8 mouse cellular contexts compared by ENCODE assay signal in the genomic region with DNA sequence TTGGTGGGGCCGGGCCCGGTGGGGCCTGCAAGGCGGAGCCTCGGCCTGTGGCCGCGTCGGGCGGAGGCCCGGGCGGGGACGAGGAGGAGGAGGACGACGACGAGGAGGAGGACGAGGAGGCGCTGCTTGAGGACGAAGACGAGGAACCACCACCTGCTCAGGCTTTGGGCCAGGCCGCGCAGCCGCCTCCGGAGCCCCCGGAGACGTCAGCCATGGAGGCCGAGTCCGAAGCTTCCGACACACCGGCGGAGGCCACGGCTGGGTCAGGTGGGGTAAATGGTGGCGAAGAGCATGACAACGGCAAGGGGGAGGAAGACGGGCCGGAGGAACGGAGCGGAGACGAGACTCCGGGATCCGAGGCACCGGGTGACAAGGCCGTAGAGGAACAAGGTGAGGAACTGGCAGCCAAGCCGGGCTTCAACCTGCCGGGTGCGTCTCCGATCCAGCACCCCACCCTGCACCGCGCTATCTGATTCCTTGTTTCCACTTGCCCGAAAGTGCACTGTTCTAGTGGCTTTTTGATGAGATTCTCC. TPM values are rescaled to one million over a fixed set of nuclear protein-coding genes. Genes with fewer than 3 reads are reported as not detected.
DNase-seq lines count a peak whose midpoint lies in the region; ATAC-seq and TF ChIP-seq lines count a peak whose summit lies in the region.

No protein-coding gene starts in this region.

- peak overlapping the region; percentile 88 for H3K4me2 ChIP-seq in forebrain, postnatal 0 days (ENCODE audit: low read depth)
- peak overlapping the region; percentile 87 for H3K4me2 ChIP-seq in liver, postnatal 0 days (ENCODE audit: low read depth, low read length)

- peak overlapping the region; percentile 93 for H3K4me3 ChIP-seq in layer of hippocampus, adult 2 months
- peak overlapping the region; percentile 100 for H3K4me3 ChIP-seq in embryonic facial prominence, embryonic 10.5 days
- peak overlapping the region; percentile 97 for H3K4me3 ChIP-seq in forebrain, postnatal 0 days (ENCODE audit: low read depth, low read length)
- H3K4me3 ChIP-seq in liver, postnatal 0 days (ENCODE audit: low read depth, low read length), result peak overlapping the region; percentile 98

- H3K4me1 ChIP-seq in embryonic facial prominence, embryonic 10.5 days, result peaks cover 46% of the 10 kb centered on the region
- H3K4me1 ChIP-seq in forebrain, postnatal 0 days (ENCODE audit: insufficient read depth), result peaks cover 32% of the 10 kb centered on the region
- H3K4me1 ChIP-seq in liver, postnatal 0 days (ENCODE audit: insufficient read depth), result peaks cover 22% of the 10 kb centered on the region

- DNase-seq in layer of hippocampus, adult 2 months (ENCODE audit: low spot score in 2 of 2), result peak in 1 of 2 experiments; percentile 53
- no peak for DNase-seq in layer of hippocampus, postnatal 25 days (ENCODE audit: extremely low spot score in 1 of 2, low spot score in 1 of 2)
- DNase-seq in embryonic facial prominence, embryonic 10.5 days (ENCODE audit: low spot score), result no peak
- DNase-seq in forebrain, postnatal 0 days, result no peak
- DNase-seq in liver, postnatal 0 days, result peak; percentile 67
- DNase-seq in ovary, adult 18-20 months (ENCODE audit: low spot score), result no peak
- DNase-seq in ovary, postnatal 10 days (ENCODE audit: low spot score), result no peak
- DNase-seq in frontal cortex, postnatal 25 days (ENCODE audit: low spot score in 2 of 2), result no peak

- H3K27ac ChIP-seq in layer of hippocampus, adult 2 months, result peak overlapping the region; percentile 99
- peak overlapping the region; percentile 97 for H3K27ac ChIP-seq in embryonic facial prominence, embryonic 10.5 days (replicated peaks)
- H3K27ac ChIP-seq in forebrain, postnatal 0 days (ENCODE audit: low read depth, low read length), result peak overlapping the region; percentile 100
- peak overlapping the region; percentile 99 for H3K27ac ChIP-seq in liver, postnatal 0 days (ENCODE audit: low read depth)

- no peaks in the 10 kb centered on the region for H3K27me3 ChIP-seq in embryonic facial prominence, embryonic 10.5 days (replicated peaks; ENCODE audit: low read depth, poor library complexity, severe bottlenecking)
- H3K27me3 ChIP-seq in forebrain, postnatal 0 days (ENCODE audit: insufficient read depth, low read length), result no peaks in the 10 kb centered on the region
- H3K27me3 ChIP-seq in liver, postnatal 0 days (ENCODE audit: insufficient read depth, low read length), result no peaks in the 10 kb centered on the region

- peaks cover 58% of the 10 kb centered on the region for H3K36me3 ChIP-seq in embryonic facial prominence, embryonic 10.5 days (replicated peaks)
- H3K36me3 ChIP-seq in forebrain, postnatal 0 days (ENCODE audit: insufficient read depth), result peaks cover 21% of the 10 kb centered on the region
- peaks cover 33% of the 10 kb centered on the region for H3K36me3 ChIP-seq in liver, postnatal 0 days (replicated peaks; ENCODE audit: insufficient read depth, low read length)

- ATAC-seq in forebrain, postnatal 0 days, result no peak
- ATAC-seq in liver, postnatal 0 days, result peak; percentile 18

- WGBS in embryonic facial prominence, embryonic 10.5 days, result under 1% methylated on average over 48 of the region's 48 CpGs
- WGBS in forebrain, postnatal 0 days, result under 1% methylated on average over 47 of the region's 48 CpGs
- WGBS in liver, postnatal 0 days (ENCODE audit: insufficient replicate concordance), result under 1% methylated on average over 47 of the region's 48 CpGs

- H3K9ac ChIP-seq in forebrain, postnatal 0 days, result peak overlapping the region; percentile 96
- H3K9ac ChIP-seq in liver, postnatal 0 days (replicated peaks), result peak overlapping the region; percentile 94

- H3K9me3 ChIP-seq in embryonic facial prominence, embryonic 10.5 days, result no peaks in the 10 kb centered on the region
- no peaks in the 10 kb centered on the region for H3K9me3 ChIP-seq in forebrain, postnatal 0 days (ENCODE audit: low read length)
- no peaks in the 10 kb centered on the region for H3K9me3 ChIP-seq in liver, postnatal 0 days (ENCODE audit: low read length)

- no peak for TF ChIP-seq CTCF in layer of hippocampus, adult 2 months (conservative IDR thresholded peaks at IDR 0.05)
- TF ChIP-seq CTCF in forebrain, postnatal 0 days (IDR thresholded peaks at IDR 0.05; ENCODE audit: low read depth), result no peak
- TF ChIP-seq CTCF in liver, postnatal 0 days (IDR thresholded peaks at IDR 0.05; ENCODE audit: low read depth), result no peak

- no peak for TF ChIP-seq EP300 in liver, postnatal 0 days (IDR thresholded peaks at IDR 0.05; ENCODE audit: low read depth)

RNA-seq across cellular contexts. Expression of a gene that starts 0.7 kb away (rescaled TPM):
- 100 to 1,000 TPM; 123 to 127 TPM for total RNA-seq in layer of hippocampus, adult 2 months (2021)
- total RNA-seq in layer of hippocampus, postnatal 25 days (2021), result 100 to 1,000 TPM; 109 to 120 TPM
- 4.8 and 5.0 TPM in 2 replicates for polyA plus RNA-seq in embryonic facial prominence, embryonic 10.5 days (2016; fragmentation: Nextera tagmentation; extraction: Ambion mirVana)
- total RNA-seq in forebrain, postnatal 0 days (2014; rRNA removed), result 28.2 and 38.3 TPM in 2 replicates
- polyA plus RNA-seq in forebrain, postnatal 0 days (2015; fragmentation: Nextera tagmentation; extraction: Ambion mirVana), result 3.9 and 5.3 TPM in 2 replicates
- polyA plus RNA-seq in liver, postnatal 0 days (2015; fragmentation: Nextera tagmentation; extraction: Ambion mirVana), result 2.1 and 2.3 TPM in 2 replicates

RNA-seq across cellular contexts. Expression of a gene that starts 1.4 kb away (rescaled TPM):
- 10 to 100 TPM; 36.5 to 37.9 TPM for total RNA-seq in layer of hippocampus, adult 2 months (2021)
- total RNA-seq in layer of hippocampus, postnatal 25 days (2021), result 10 to 100 TPM; 35.3 to 36.4 TPM
- polyA plus RNA-seq in embryonic facial prominence, embryonic 10.5 days (2016; fragmentation: Nextera tagmentation; extraction: Ambion mirVana), result 83.8 and 85.6 TPM in 2 replicates
- total RNA-seq in forebrain, postnatal 0 days (2014; rRNA removed), result 71.9 and 72.6 TPM in 2 replicates
- polyA plus RNA-seq in forebrain, postnatal 0 days (2015; fragmentation: Nextera tagmentation; extraction: Ambion mirVana), result 34.1 and 44.4 TPM in 2 replicates
- 9.8 and 12.5 TPM in 2 replicates for polyA plus RNA-seq in liver, postnatal 0 days (2015; fragmentation: Nextera tagmentation; extraction: Ambion mirVana)

RNA-seq across cellular contexts. Expression of a gene that starts 9.1 kb away (rescaled TPM):
- 1 to 10 TPM in 1 of 2 experiments, not detected in 1; 3.4 TPM for total RNA-seq in layer of hippocampus, adult 2 months (2021)
- total RNA-seq in layer of hippocampus, postnatal 25 days (2021), result 1 to 10 TPM in 1 of 2 experiments, not detected in 1; 4.5 TPM
- not detected in 2 replicates for polyA plus RNA-seq in embryonic facial prominence, embryonic 10.5 days (2016; fragmentation: Nextera tagmentation; extraction: Ambion mirVana)
- total RNA-seq in forebrain, postnatal 0 days (2014; rRNA removed), result not detected in 2 replicates
- polyA plus RNA-seq in forebrain, postnatal 0 days (2015; fragmentation: Nextera tagmentation; extraction: Ambion mirVana), result not detected in 2 replicates
- polyA plus RNA-seq in liver, postnatal 0 days (2015; fragmentation: Nextera tagmentation; extraction: Ambion mirVana), result not detected in 2 replicates

RNA-seq across cellular contexts. Expression of a gene that starts 16.8 kb away (rescaled TPM):
- total RNA-seq in layer of hippocampus, adult 2 months (2021), result 100 to 1,000 TPM; 101 TPM
- 100 to 1,000 TPM; 103 to 111 TPM for total RNA-seq in layer of hippocampus, postnatal 25 days (2021)
- polyA plus RNA-seq in embryonic facial prominence, embryonic 10.5 days (2016; fragmentation: Nextera tagmentation; extraction: Ambion mirVana), result 41.4 and 44.6 TPM in 2 replicates
- total RNA-seq in forebrain, postnatal 0 days (2014; rRNA removed), result 81.5 and 91.5 TPM in 2 replicates
- polyA plus RNA-seq in forebrain, postnatal 0 days (2015; fragmentation: Nextera tagmentation; extraction: Ambion mirVana), result 78.9 and 88.9 TPM in 2 replicates
- 30.5 and 32.7 TPM in 2 replicates for polyA plus RNA-seq in liver, postnatal 0 days (2015; fragmentation: Nextera tagmentation; extraction: Ambion mirVana)

RNA-seq across cellular contexts. Expression of a gene that starts 18.1 kb away (rescaled TPM):
- 1 to 10 TPM; 5.8 to 6.5 TPM for total RNA-seq in layer of hippocampus, adult 2 months (2021)
- 1 to 10 TPM; 6.4 to 6.6 TPM for total RNA-seq in layer of hippocampus, postnatal 25 days (2021)
- 6.5 and 6.9 TPM in 2 replicates for polyA plus RNA-seq in embryonic facial prominence, embryonic 10.5 days (2016; fragmentation: Nextera tagmentation; extraction: Ambion mirVana)
- 7.0 and 7.3 TPM in 2 replicates for total RNA-seq in forebrain, postnatal 0 days (2014; rRNA removed)
- polyA plus RNA-seq in forebrain, postnatal 0 days (2015; fragmentation: Nextera tagmentation; extraction: Ambion mirVana), result 4.3 and 5.0 TPM in 2 replicates
- 0.82 and 0.91 TPM in 2 replicates for polyA plus RNA-seq in liver, postnatal 0 days (2015; fragmentation: Nextera tagmentation; extraction: Ambion mirVana)
